Mouse (Mus musculus) lung, embryonic 14.5 days (tissue): ENCODE data around the gene Pfkfb2. TPM values are rescaled to one million over a fixed set of nuclear protein-coding genes. Genes with fewer than 3 reads are reported as not detected.

ENCODE experiments used
- ATAC-seq: fragments of 200-750 bp; cut with Nextera tagmentation; 2 replicates; pipeline ENCODE4 v1.8.0; 2017; ENCODE audit warnings: mild to moderate bottlenecking, moderate TSS enrichment, moderate library complexity; ENCODE audit not compliant: insufficient read depth
- DNase-seq: peaks from one replicate; pipeline ENCODE4 v3.0.0-alpha.2; 2015
- H3K27ac ChIP-seq: fragments of 300-500 bp; sonication (generic); 2 replicates; pipeline ENCODE4 v1.5.1; 2014; ENCODE audit warnings: low read depth, mild to moderate bottlenecking, moderate library complexity
- H3K27me3 ChIP-seq: fragments of 300-500 bp; sonication (generic); 2 replicates; pipeline ENCODE4 v1.6.1; 2014; ENCODE audit warnings: low read length, control low read depth; ENCODE audit not compliant: insufficient read depth
- H3K36me3 ChIP-seq: fragments of 300-500 bp; sonication (generic); 2 replicates; pipeline ENCODE4 v1.6.1; 2014; ENCODE audit warnings: control low read depth; ENCODE audit not compliant: insufficient read depth
- H3K4me1 ChIP-seq: fragments of 300-500 bp; sonication (generic); 2 replicates; pipeline ENCODE4 v1.6.1; 2014; ENCODE audit warnings: antibody characterized with exemption, control low read depth; ENCODE audit not compliant: insufficient read depth
- H3K4me2 ChIP-seq: fragments of 300-500 bp; sonication (generic); 2 replicates; pipeline ENCODE4 v1.6.1; 2014; ENCODE audit warnings: mild to moderate bottlenecking
- H3K4me3 ChIP-seq: fragments of 300-500 bp; sonication (generic); 2 replicates; pipeline ENCODE4 v1.5.1; 2014; ENCODE audit warnings: low read depth, low read length
- H3K9ac ChIP-seq: fragments of 300-500 bp; sonication (generic); 2 replicates; pipeline ENCODE4 v1.6.1; 2014
- H3K9me3 ChIP-seq: fragments of 300-500 bp; sonication (generic); 2 replicates; pipeline ENCODE4 v1.6.1; 2016; ENCODE audit warnings: low read depth, low read length, control low read depth
- CTCF ChIP-seq: IDR thresholded peaks from 2 replicates; pipeline ENCODE4 v1.5.1; 2016; ENCODE audit warnings: antibody characterized with exemption, low read depth
- WGBS: fragments of 180-500 bp; shearing (Covaris S2); extraction: QIAGEN DNeasy Blood & Tissue Kit; methylation state at CpG from one replicate; pipeline ENCODE4 v1.1.7; 2014; 5-methylcytosine and 5-hydroxymethylcytosine counted together
- polyA plus RNA-seq: library from polyadenylated mRNA; unstranded; fragments of >200 nt; fragmentation: Nextera tagmentation; extraction: Ambion mirVana; gene quantifications from 2 replicates; pipeline ENCODE4 v1.2.1, GENCODE M21; 2014

The Pfkfb2 gene
- polyA plus RNA-seq, 1 experiment from 2014 or later: 7.2 TPM

GRCm38 (mm10) chr1:130767066-130767465 lies 38.0 kb upstream of the Pfkfb2 start:
- WGBS: 80% methylated on average over 5 of the region's 5 CpGs
- no peak overlapping the region for H3K9ac ChIP-seq
- no peak overlapping the region for H3K4me2 ChIP-seq
- TF ChIP-seq CTCF: no peak
- no peaks in the 10 kb centered on the region for H3K4me1 ChIP-seq
- H3K9me3 ChIP-seq: no peaks in the 10 kb centered on the region
- no peak overlapping the region for H3K27ac ChIP-seq
- H3K36me3 ChIP-seq: no peaks in the 10 kb centered on the region
- no peak for DNase-seq
- H3K27me3 ChIP-seq: no peaks in the 10 kb centered on the region
- H3K4me3 ChIP-seq: no peak overlapping the region
- ATAC-seq: no peak

GRCm38 (mm10) chr1:130764027-130764461 lies 35.0 kb upstream of the Pfkfb2 start:
- peak overlapping the region; percentile 79 for H3K27ac ChIP-seq
- DNase-seq: peak; percentile 73
- H3K36me3 ChIP-seq: no peaks in the 10 kb centered on the region
- 59% methylated on average over 12 of the region's 12 CpGs for WGBS
- no peak overlapping the region for H3K9ac ChIP-seq
- H3K4me3 ChIP-seq: no peak overlapping the region
- H3K27me3 ChIP-seq: no peaks in the 10 kb centered on the region
- no peaks in the 10 kb centered on the region for H3K4me1 ChIP-seq
- H3K4me2 ChIP-seq: 0 out of 2 replicates have a peak overlapping the region, but pooled peaks have one; percentile 35
- ATAC-seq: peak; percentile 94
- TF ChIP-seq CTCF: no peak
- H3K9me3 ChIP-seq: no peaks in the 10 kb centered on the region

- Histone ChIP-seq H3K9me3 (no peaks in the 10 kb centered on the region), H3K4me1 (no peaks in the 10 kb centered on the region), H3K27ac (no peak overlapping the region), H3K9ac (no peak overlapping the region), H3K4me2 (no peak overlapping the region), H3K4me3 (no peak overlapping the region), H3K27me3 (no peaks in the 10 kb centered on the region), H3K36me3 (no peaks in the 10 kb centered on the region)
- DNase-seq (peak; percentile 29), ATAC-seq (no peak)
- 53% methylated on average over 3 of the region's 3 CpGs for WGBS
- TF ChIP-seq CTCF: no peak
Measured at GRCm38 (mm10) chr1:130762045-130762760, 33.1 kb upstream of the Pfkfb2 start.

DNA sequence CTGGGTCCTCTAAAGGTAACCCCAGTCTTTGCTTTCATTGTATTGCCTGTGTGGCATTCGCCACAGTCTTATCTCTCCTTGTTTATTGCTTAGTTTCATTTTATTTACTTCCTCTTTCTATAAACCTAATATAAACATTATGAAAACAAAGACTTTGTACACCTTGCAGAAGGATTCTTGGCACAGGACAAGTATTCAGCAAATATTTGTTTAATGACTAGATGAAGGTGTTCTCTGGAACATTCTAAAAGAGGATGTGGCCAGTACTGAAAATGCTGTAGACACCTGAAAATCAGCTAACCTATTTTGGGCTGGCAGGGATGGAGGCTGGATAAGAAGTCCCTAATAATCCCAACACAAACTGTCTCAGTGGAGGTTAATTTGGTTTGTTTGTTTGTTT lies 32.5 kb upstream of the Pfkfb2 start:
- H3K36me3 ChIP-seq: no peaks in the 10 kb centered on the region
- H3K27me3 ChIP-seq: no peaks in the 10 kb centered on the region
- no peak overlapping the region for H3K9ac ChIP-seq
- H3K27ac ChIP-seq: no peak overlapping the region; the same call in 1 of the 2 replicates
- H3K4me1 ChIP-seq: no peaks in the 10 kb centered on the region
- H3K4me3 ChIP-seq: no peak overlapping the region
- H3K4me2 ChIP-seq: no peak overlapping the region
- H3K9me3 ChIP-seq: no peaks in the 10 kb centered on the region
- 58% methylated on average over 1 of the region's 1 CpGs for whole genome bisulfite sequencing
- TF ChIP-seq CTCF: no peak
- ATAC-seq (no peak), DNase-seq (no peak)

GRCm38 (mm10) chr1:130759689-130760088 lies 30.6 kb upstream of the Pfkfb2 start:
- WGBS: 39% methylated on average over 9 of the region's 9 CpGs
- DNase-seq (peak; percentile 41), ATAC-seq (no peak)
- TF ChIP-seq CTCF: no peak
- Histone ChIP-seq H3K4me2 (no peak overlapping the region), H3K9me3 (no peaks in the 10 kb centered on the region), H3K9ac (no peak overlapping the region), H3K36me3 (no peaks in the 10 kb centered on the region), H3K27ac (no peak overlapping the region), H3K4me3 (no peak overlapping the region), H3K27me3 (no peaks in the 10 kb centered on the region), H3K4me1 (no peaks in the 10 kb centered on the region)

GRCm38 (mm10) chr1:130746819-130747218 lies 17.8 kb upstream of the Pfkfb2 start:
- Histone ChIP-seq H3K9me3 (no peaks in the 10 kb centered on the region), H3K27ac (no peak overlapping the region), H3K27me3 (no peaks in the 10 kb centered on the region), H3K4me2 (no peak overlapping the region), H3K36me3 (no peaks in the 10 kb centered on the region), H3K4me1 (no peaks in the 10 kb centered on the region), H3K4me3 (no peak overlapping the region), H3K9ac (no peak overlapping the region)
- WGBS: 71% methylated on average over 3 of the region's 3 CpGs
- DNase-seq (no peak), ATAC-seq (no peak)
- TF ChIP-seq CTCF: no peak

GRCm38 (mm10) chr1:130745591-130745990 lies 16.5 kb upstream of the Pfkfb2 start:
- TF ChIP-seq CTCF: no peak
- H3K9ac ChIP-seq: no peak overlapping the region
- no peaks in the 10 kb centered on the region for H3K36me3 ChIP-seq
- H3K4me3 ChIP-seq: no peak overlapping the region
- DNase-seq (no peak), ATAC-seq (no peak)
- no peak overlapping the region for H3K4me2 ChIP-seq
- no peak overlapping the region for H3K27ac ChIP-seq
- no peaks in the 10 kb centered on the region for H3K9me3 ChIP-seq
- H3K27me3 ChIP-seq: no peaks in the 10 kb centered on the region
- 94% methylated on average over 3 of the region's 3 CpGs for WGBS
- no peaks in the 10 kb centered on the region for H3K4me1 ChIP-seq
